Mouse (Mus musculus): Measurements from ENCODE around the gene Foxi1.

GRCm38 (mm10) chr11:34158916-34159315 is 49.0 kb downstream of the Foxi1 start:
- TF ChIP-seq CTCF (IDR thresholded peaks at IDR 0.05; ENCODE audit: borderline replicate concordance, extremely low read depth, insufficient read depth, insufficient read length): no peak
- TF ChIP-seq POLR2A (IDR thresholded peaks at IDR 0.05; ENCODE audit: borderline replicate concordance, extremely low read depth, insufficient read depth, insufficient read length, poor library complexity, severe bottlenecking): no peak
